Mouse (Mus musculus): ENCODE measurements around the gene Edem1. TPM values are rescaled to one million over a fixed set of nuclear protein-coding genes. Genes with fewer than 3 reads are reported as not detected.

The Edem1 gene
- polyA plus RNA-seq, 1 experiment from 2014 or later: 19.5 TPM

GRCm38 (mm10) chr6:108883826-108884225 lies 55.4 kb downstream of the Edem1 start:
- Histone ChIP-seq H3K9me3 (no peaks in the 10 kb centered on the region), H3K36me3 (no peaks in the 10 kb centered on the region), H3K4me1 (no peaks in the 10 kb centered on the region), H3K4me3 (no peak overlapping the region), H3K9ac (no peak overlapping the region), H3K4me2 (no peak overlapping the region), H3K27ac (no peak overlapping the region), H3K27me3 (no peaks in the 10 kb centered on the region)
- 86% methylated on average over 2 of the region's 2 CpGs for WGBS
- ATAC-seq (ENCODE audit: insufficient number of reproducible peaks, low FRiP score, low TSS enrichment, low read depth): no peak

- Histone ChIP-seq H3K9ac (no peak overlapping the region), H3K27me3 (no peaks in the 10 kb centered on the region), H3K27ac (no peak overlapping the region), H3K4me2 (no peak overlapping the region), H3K9me3 (no peaks in the 10 kb centered on the region), H3K4me1 (no peaks in the 10 kb centered on the region), H3K4me3 (no peak overlapping the region), H3K36me3 (no peaks in the 10 kb centered on the region)
- WGBS: 51% methylated on average over 5 of the region's 5 CpGs
- ATAC-seq (ENCODE audit: insufficient number of reproducible peaks, low FRiP score, low TSS enrichment, low read depth): no peak
These were observed 56.2 kb downstream of the Edem1 start for GRCm38 (mm10) chr6:108884603-108885002.

GRCm38 (mm10) chr6:108886346-108886745 lies 57.9 kb downstream of the Edem1 start:
- WGBS: 65% methylated on average over 4 of the region's 4 CpGs
- no peak overlapping the region for H3K4me3 ChIP-seq
- ATAC-seq (ENCODE audit: insufficient number of reproducible peaks, low FRiP score, low TSS enrichment, low read depth): no peak
- no peaks in the 10 kb centered on the region for H3K4me1 ChIP-seq
- H3K27me3 ChIP-seq: no peaks in the 10 kb centered on the region
- H3K9ac ChIP-seq: no peak overlapping the region
- no peaks in the 10 kb centered on the region for H3K36me3 ChIP-seq
- H3K27ac ChIP-seq: no peak overlapping the region
- H3K9me3 ChIP-seq: no peaks in the 10 kb centered on the region
- H3K4me2 ChIP-seq: no peak overlapping the region

DNA sequence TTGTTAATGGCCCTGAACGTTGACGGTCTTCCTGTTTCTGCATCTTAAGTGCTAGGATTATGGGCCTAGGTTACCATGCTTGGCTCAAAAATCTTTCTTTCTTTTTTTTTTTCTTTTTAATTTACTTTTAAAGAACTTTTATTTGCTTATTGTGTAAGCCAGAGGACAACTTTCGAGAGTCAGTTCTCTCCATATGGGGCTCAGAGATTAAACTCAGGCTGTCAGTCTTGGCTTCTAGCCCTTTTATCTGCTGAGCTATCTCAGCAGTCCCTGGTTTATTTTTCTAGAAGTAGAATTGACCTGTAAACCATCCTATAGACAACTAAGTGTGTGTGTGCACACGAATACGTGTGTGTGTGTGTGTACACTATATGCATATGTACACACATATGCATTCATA lies 64.1 kb downstream of the Edem1 start:
- WGBS: 76% methylated on average over 5 of the region's 5 CpGs
- H3K9ac ChIP-seq: no peak overlapping the region
- H3K4me3 ChIP-seq: no peak overlapping the region
- H3K27ac ChIP-seq: no peak overlapping the region
- no peak for ATAC-seq (ENCODE audit: insufficient number of reproducible peaks, low FRiP score, low TSS enrichment, low read depth)
- H3K36me3 ChIP-seq: no peaks in the 10 kb centered on the region
- no peaks in the 10 kb centered on the region for H3K27me3 ChIP-seq
- H3K4me2 ChIP-seq: no peak overlapping the region
- H3K4me1 ChIP-seq: no peaks in the 10 kb centered on the region
- H3K9me3 ChIP-seq: no peaks in the 10 kb centered on the region

- H3K4me1 ChIP-seq: no peaks in the 10 kb centered on the region
- no peak overlapping the region for H3K4me3 ChIP-seq
- H3K9ac ChIP-seq: no peak overlapping the region
- H3K36me3 ChIP-seq: no peaks in the 10 kb centered on the region
- H3K4me2 ChIP-seq: no peak overlapping the region
- WGBS: 76% methylated on average over 2 of the region's 2 CpGs
- no peak for ATAC-seq (ENCODE audit: insufficient number of reproducible peaks, low FRiP score, low TSS enrichment, low read depth)
- H3K9me3 ChIP-seq: no peaks in the 10 kb centered on the region
- no peak overlapping the region for H3K27ac ChIP-seq
- H3K27me3 ChIP-seq: no peaks in the 10 kb centered on the region
These were observed 66.7 kb downstream of the Edem1 start for GRCm38 (mm10) chr6:108895129-108895528.

GRCm38 (mm10) chr6:108895976-108896375 lies 67.5 kb downstream of the Edem1 start:
- 92% methylated on average over 3 of the region's 3 CpGs for WGBS
- no peaks in the 10 kb centered on the region for H3K36me3 ChIP-seq
- H3K9me3 ChIP-seq: no peaks in the 10 kb centered on the region
- H3K4me2 ChIP-seq: no peak overlapping the region
- H3K9ac ChIP-seq: no peak overlapping the region
- H3K27ac ChIP-seq: no peak overlapping the region
- no peaks in the 10 kb centered on the region for H3K27me3 ChIP-seq
- ATAC-seq (ENCODE audit: insufficient number of reproducible peaks, low FRiP score, low TSS enrichment, low read depth): no peak
- H3K4me1 ChIP-seq: no peaks in the 10 kb centered on the region
- H3K4me3 ChIP-seq: no peak overlapping the region

DNA sequence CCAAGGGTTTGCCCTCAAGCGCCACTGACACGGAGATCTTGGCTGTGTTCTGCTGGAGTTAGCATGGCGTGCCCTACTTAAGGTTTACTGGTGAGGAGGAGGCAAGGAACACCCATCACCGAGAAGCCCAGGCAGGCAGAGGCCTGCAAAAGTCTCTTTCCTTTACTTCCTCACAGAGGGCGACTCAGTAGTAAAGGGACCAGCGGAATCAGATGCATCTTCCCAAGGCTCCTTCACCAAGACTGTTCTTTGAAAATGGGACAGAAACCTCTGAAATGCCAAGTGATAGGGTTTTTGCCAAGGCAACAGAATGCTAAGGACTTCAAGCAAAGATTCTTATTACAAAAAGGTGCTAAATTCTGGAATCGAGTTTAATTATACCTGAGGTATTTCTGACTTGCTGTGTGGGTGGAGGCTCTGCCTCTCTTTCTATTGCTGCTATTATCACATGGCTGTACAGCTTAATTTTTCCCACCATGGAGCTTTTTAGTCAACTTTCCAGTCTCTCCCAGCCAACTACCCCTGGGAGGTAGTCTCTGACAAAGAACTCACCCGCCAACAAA lies 68.2 kb downstream of the Edem1 start:
- Histone ChIP-seq H3K4me2 (no peak overlapping the region), H3K9me3 (no peaks in the 10 kb centered on the region), H3K4me3 (no peak overlapping the region), H3K4me1 (no peaks in the 10 kb centered on the region), H3K27ac (no peak overlapping the region), H3K9ac (no peak overlapping the region), H3K27me3 (no peaks in the 10 kb centered on the region), H3K36me3 (no peaks in the 10 kb centered on the region)
- 83% methylated on average over 8 of the region's 8 CpGs for WGBS
- ATAC-seq (ENCODE audit: insufficient number of reproducible peaks, low FRiP score, low TSS enrichment, low read depth): no peak

DNA sequence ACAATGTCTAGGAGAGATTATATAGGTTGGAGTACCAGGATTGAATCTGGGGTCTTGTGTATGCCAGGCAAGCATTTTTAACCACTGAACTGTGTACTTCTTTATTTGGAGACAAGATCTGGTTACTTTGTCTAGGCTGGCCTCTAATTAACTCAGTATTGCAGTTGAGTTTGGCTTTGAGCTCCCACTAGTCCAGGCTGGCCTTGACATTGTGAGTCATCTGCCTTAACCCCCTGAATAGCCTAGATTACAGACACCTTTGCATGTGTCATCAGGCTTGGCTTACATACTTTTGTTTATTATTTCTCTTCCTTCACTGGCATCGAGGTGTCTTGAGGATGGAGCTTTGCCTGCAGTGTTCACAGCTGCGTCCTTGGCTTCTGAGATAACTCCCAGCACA lies 70.8 kb downstream of the Edem1 start:
- Histone ChIP-seq H3K36me3 (no peaks in the 10 kb centered on the region), H3K4me2 (no peak overlapping the region), H3K27ac (no peak overlapping the region), H3K27me3 (no peaks in the 10 kb centered on the region), H3K4me1 (no peaks in the 10 kb centered on the region), H3K9ac (no peak overlapping the region), H3K4me3 (no peak overlapping the region), H3K9me3 (no peaks in the 10 kb centered on the region)
- no peak for ATAC-seq (ENCODE audit: insufficient number of reproducible peaks, low FRiP score, low TSS enrichment, low read depth)
- WGBS: 75% methylated on average over 2 of the region's 2 CpGs

DNA sequence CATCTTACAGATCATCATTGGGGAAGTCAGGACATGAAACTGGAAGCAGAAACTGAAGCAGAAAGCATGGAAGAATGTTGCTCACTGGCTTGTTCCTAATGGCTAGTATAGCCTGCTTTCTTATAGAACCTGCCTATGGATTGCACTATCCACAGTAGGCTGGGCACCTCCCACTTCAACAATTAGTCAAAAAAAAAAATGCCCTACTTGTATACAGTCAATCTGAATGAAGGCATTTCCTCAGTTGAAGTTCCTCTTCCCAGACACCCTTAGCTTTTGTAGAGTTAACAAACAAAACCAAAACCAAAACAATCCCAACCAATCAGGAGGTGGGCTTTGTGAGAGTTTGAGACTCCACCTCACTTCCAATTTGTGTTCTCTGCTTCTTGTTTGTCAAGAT lies 73.7 kb downstream of the Edem1 start:
- no peak for ATAC-seq (ENCODE audit: insufficient number of reproducible peaks, low FRiP score, low TSS enrichment, low read depth)
- H3K9me3 ChIP-seq: no peaks in the 10 kb centered on the region
- no peaks in the 10 kb centered on the region for H3K4me1 ChIP-seq
- H3K4me3 ChIP-seq: no peak overlapping the region
- H3K36me3 ChIP-seq: no peaks in the 10 kb centered on the region
- H3K4me2 ChIP-seq: no peak overlapping the region
- H3K27me3 ChIP-seq: no peaks in the 10 kb centered on the region
- H3K27ac ChIP-seq: no peak overlapping the region
- H3K9ac ChIP-seq: no peak overlapping the region

- H3K27ac ChIP-seq: no peak overlapping the region
- no peak for ATAC-seq (ENCODE audit: insufficient number of reproducible peaks, low FRiP score, low TSS enrichment, low read depth)
- H3K27me3 ChIP-seq: no peaks in the 10 kb centered on the region
- H3K36me3 ChIP-seq: no peaks in the 10 kb centered on the region
- H3K4me3 ChIP-seq: no peak overlapping the region
- 80% methylated on average over 4 of the region's 4 CpGs for WGBS
- H3K4me1 ChIP-seq: no peaks in the 10 kb centered on the region
- no peak overlapping the region for H3K4me2 ChIP-seq
- no peaks in the 10 kb centered on the region for H3K9me3 ChIP-seq
- H3K9ac ChIP-seq: no peak overlapping the region
These were observed 74.8 kb downstream of the Edem1 start for GRCm38 (mm10) chr6:108903280-108903679.

DNA sequence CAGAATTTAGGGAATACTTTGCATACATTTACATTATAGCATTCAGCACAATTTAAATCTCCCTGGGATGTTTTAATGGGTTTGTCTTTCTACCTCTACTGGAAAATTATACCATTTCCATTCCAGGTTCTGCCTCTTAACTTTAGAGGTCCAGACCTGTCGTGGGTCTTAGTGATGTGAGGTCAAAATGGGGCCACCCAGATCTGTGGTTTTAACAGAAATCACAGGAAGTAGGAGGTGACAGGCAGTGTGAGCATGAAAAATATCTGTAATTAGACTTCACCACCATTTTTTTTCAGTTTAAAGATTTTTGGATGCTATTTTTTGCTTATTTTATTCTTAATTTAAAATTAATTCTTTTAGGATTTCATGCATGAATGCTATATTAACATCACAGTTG lies 78.1 kb downstream of the Edem1 start:
- Histone ChIP-seq H3K27me3 (no peaks in the 10 kb centered on the region), H3K27ac (no peak overlapping the region), H3K9me3 (no peaks in the 10 kb centered on the region), H3K9ac (no peak overlapping the region), H3K4me3 (no peak overlapping the region), H3K36me3 (no peaks in the 10 kb centered on the region), H3K4me1 (no peaks in the 10 kb centered on the region), H3K4me2 (no peak overlapping the region)
- WGBS: 42% methylated on average over 1 of the region's 1 CpGs
- ATAC-seq (ENCODE audit: insufficient number of reproducible peaks, low FRiP score, low TSS enrichment, low read depth): no peak
